Mouse (Mus musculus): ENCODE measurements around the gene Arl4d.

GRCm38 (mm10) chr11:101666626-101667345 is 1.4 kb downstream of the Arl4d start:
- TF ChIP-seq CTCF (IDR thresholded peaks at IDR 0.05; ENCODE audit: control insufficient read depth, insufficient read depth, low read length) (no peak), POLR2A (IDR thresholded peaks at IDR 0.05; ENCODE audit: borderline replicate concordance, control insufficient read depth, low read depth, low read length) (no peak)

All from bone marrow, adult 2 months (tissue).